Mouse (Mus musculus) neural tube, embryonic 13.5 days (tissue): ENCODE measurements around the gene Megf8. TPM values are rescaled to one million over a fixed set of nuclear protein-coding genes. Genes with fewer than 3 reads are reported as not detected.

ENCODE experiments used
- ATAC-seq: fragments of 200-750 bp; cut with Nextera tagmentation; 2 replicates; pipeline ENCODE4 v1.8.0; 2017; ENCODE audit warnings: low read depth, mild to moderate bottlenecking, moderate TSS enrichment, moderate library complexity
- H3K27ac ChIP-seq: fragments of 300-500 bp; sonication (generic); replicated peaks from 2 replicates; pipeline ENCODE4 v1.5.1; 2015; ENCODE audit warnings: moderate library complexity, mild to moderate bottlenecking, inconsistent platforms
- H3K27me3 ChIP-seq: fragments of 300-500 bp; sonication (generic); 2 replicates; pipeline ENCODE4 v1.6.1; 2015; ENCODE audit warnings: mild to moderate bottlenecking, inconsistent platforms
- H3K36me3 ChIP-seq: fragments of 300-500 bp; sonication (generic); 2 replicates; pipeline ENCODE4 v1.6.1; 2015; ENCODE audit warnings: mild to moderate bottlenecking, inconsistent platforms
- H3K4me1 ChIP-seq: fragments of 300-500 bp; sonication (generic); replicated peaks from 2 replicates; pipeline ENCODE4 v1.6.1; 2015; ENCODE audit warnings: inconsistent platforms
- H3K4me2 ChIP-seq: fragments of 300-500 bp; sonication (generic); 2 replicates; pipeline ENCODE4 v1.6.1; 2015; ENCODE audit warnings: inconsistent platforms, mild to moderate bottlenecking, moderate library complexity
- H3K4me3 ChIP-seq: fragments of 300-500 bp; sonication (generic); 2 replicates; pipeline ENCODE4 v1.5.1; 2015; ENCODE audit warnings: mild to moderate bottlenecking, inconsistent platforms
- H3K9ac ChIP-seq: fragments of 300-500 bp; sonication (generic); 2 replicates; pipeline ENCODE4 v1.6.1; 2015; ENCODE audit warnings: moderate library complexity, mild to moderate bottlenecking, inconsistent platforms
- H3K9me3 ChIP-seq: fragments of 300-500 bp; sonication (generic); 2 replicates; pipeline ENCODE4 v1.6.1; 2016; ENCODE audit warnings: inconsistent platforms
- WGBS: fragments of 180-500 bp; shearing (Covaris S2); methylation state at CpG from one replicate; pipeline ENCODE4 v1.1.7; 2015; 5-methylcytosine and 5-hydroxymethylcytosine counted together
- polyA plus RNA-seq: library from polyadenylated mRNA; unstranded; fragments of >200 nt; fragmentation: Nextera tagmentation; extraction: Ambion mirVana; gene quantifications from 2 replicates; pipeline ENCODE4 v1.2.1, GENCODE M21; 2015

The Megf8 gene
- polyA plus RNA-seq, 1 experiment from 2014 or later = 18.3 TPM

DNA sequence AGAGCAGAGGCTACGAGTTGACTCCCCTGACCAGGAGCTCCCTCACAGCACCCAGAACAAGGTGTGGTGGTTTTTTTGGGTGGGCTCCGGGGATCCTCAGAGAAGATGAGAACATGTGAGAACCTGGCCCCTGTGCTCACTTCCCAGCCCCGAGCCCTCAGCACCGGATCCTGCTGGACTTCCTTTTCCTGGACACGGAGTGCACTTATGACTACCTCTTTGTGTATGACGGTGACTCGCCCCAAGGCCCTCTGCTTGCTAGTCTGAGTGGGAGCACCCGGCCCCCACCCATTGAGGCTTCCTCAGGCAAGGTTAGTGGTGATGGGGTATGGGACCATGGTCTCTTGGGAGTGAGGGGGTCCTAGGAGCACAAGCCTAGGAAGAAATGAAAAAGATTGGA, 9.3 kb downstream of the Megf8 start:
- no peak overlapping the region for H3K4me3 ChIP-seq
- no peak overlapping the region for H3K27ac ChIP-seq
- WGBS = 79% methylated on average over 8 of the region's 8 CpGs
- no peaks in the 10 kb centered on the region for H3K9me3 ChIP-seq
- H3K9ac ChIP-seq = no peak overlapping the region
- no peak for ATAC-seq
- H3K4me2 ChIP-seq = no peak overlapping the region
- H3K36me3 ChIP-seq = peaks cover 35% of the 10 kb centered on the region
- H3K27me3 ChIP-seq = no peaks in the 10 kb centered on the region
- peaks cover 10% of the 10 kb centered on the region for H3K4me1 ChIP-seq

DNA sequence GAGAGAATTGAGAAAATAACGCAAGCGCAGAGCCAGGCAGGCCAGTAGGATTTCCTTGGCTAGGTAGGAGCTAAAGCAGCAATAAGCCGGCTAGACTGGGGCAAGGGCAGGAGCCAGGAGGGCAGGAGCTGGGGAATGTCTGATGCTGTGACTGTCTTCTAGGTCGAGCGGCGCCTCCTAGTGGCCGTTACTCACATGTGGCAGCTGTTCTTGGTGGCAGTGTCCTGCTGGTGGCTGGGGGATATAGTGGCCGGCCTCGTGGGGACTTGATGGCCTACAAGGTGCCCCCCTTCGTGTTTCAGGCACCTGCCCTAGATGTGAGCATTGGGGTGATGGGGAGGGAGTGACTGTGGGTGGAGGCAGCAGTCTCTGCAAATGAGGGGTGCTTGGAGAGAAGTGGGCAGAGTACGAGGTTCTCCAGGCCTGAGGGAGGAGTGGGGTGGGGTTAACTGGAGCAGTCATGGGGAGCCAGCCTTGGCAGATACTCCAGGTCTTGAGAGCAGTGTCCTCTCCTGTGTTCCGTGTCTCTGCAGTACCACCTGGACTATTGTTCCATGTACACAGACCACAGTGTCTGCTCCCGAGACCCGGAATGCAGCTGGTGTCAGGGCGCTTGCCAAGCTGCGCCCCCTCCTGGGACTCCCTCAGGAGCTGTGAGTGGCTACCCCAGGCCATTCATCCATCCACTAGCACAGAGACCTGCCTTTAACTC, 16.8 kb downstream of the Megf8 start:
- H3K4me3 ChIP-seq = no peak overlapping the region
- no peaks in the 10 kb centered on the region for H3K27me3 ChIP-seq
- no peak overlapping the region for H3K27ac ChIP-seq
- no peak overlapping the region for H3K4me2 ChIP-seq
- H3K9me3 ChIP-seq = no peaks in the 10 kb centered on the region
- no peaks in the 10 kb centered on the region; the same call in 1 of the 2 replicates for H3K4me1 ChIP-seq
- WGBS = 42% methylated on average over 16 of the region's 16 CpGs
- H3K9ac ChIP-seq = no peak overlapping the region
- ATAC-seq = peak; percentile 38; the same call in 1 of the 2 replicates
- H3K36me3 ChIP-seq = peaks cover 75% of the 10 kb centered on the region

DNA sequence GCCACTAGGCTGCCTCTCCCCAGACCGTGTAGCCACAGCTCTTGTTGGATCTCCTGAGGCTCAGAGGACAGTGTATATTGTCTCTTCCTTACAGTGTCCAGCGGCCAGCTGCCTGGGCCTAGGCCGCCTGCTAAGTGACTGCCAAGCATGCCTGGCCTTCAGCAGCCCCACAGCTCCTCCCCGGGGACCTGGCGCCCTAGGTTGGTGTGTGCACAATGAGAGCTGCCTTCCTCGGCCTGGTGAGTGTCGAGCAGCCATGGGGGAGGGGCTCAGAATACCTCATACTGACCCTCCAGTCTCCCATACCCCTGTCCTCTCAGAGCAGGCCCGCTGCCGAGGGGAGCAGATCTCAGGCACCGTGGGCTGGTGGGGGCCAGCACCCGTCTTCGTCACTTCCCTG, 17.5 kb downstream of the Megf8 start:
- Histone ChIP-seq H3K27me3 (no peaks in the 10 kb centered on the region), H3K4me3 (no peak overlapping the region), H3K4me2 (no peak overlapping the region), H3K27ac (no peak overlapping the region), H3K4me1 (no peaks in the 10 kb centered on the region; the same call in 1 of the 2 replicates), H3K36me3 (peaks cover 77% of the 10 kb centered on the region), H3K9me3 (no peaks in the 10 kb centered on the region), H3K9ac (no peak overlapping the region)
- ATAC-seq = 0 out of 2 replicates have a peak, but pooled peaks have one; percentile 22
- 82% methylated on average over 12 of the region's 12 CpGs for WGBS

DNA sequence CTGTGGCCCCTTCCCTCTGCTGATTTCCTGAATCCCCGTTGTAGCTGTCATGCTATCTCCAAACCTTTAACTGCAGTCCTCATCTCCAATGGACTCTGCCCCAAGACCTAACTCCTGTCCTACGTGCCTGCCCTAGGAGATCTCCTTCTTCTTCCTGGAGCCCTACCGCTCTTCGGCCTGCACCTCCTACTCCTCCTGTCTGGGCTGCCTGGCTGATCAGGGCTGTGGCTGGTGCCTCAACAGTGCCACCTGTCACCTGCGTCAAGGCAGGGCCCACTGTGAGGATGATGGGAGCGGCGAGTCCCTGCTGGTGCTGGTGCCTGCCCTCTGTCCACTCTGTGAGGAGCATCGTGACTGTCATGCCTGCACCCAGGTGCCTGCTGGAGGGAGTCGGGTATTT, 22.4 kb downstream of the Megf8 start:
- no peaks in the 10 kb centered on the region for H3K4me1 ChIP-seq
- peaks cover 89% of the 10 kb centered on the region for H3K36me3 ChIP-seq
- H3K4me2 ChIP-seq = no peak overlapping the region
- 94% methylated on average over 9 of the region's 9 CpGs for WGBS
- H3K27me3 ChIP-seq = no peaks in the 10 kb centered on the region
- ATAC-seq = no peak
- no peak overlapping the region for H3K4me3 ChIP-seq
- H3K9ac ChIP-seq = no peak overlapping the region
- H3K27ac ChIP-seq = no peak overlapping the region
- no peaks in the 10 kb centered on the region for H3K9me3 ChIP-seq

DNA sequence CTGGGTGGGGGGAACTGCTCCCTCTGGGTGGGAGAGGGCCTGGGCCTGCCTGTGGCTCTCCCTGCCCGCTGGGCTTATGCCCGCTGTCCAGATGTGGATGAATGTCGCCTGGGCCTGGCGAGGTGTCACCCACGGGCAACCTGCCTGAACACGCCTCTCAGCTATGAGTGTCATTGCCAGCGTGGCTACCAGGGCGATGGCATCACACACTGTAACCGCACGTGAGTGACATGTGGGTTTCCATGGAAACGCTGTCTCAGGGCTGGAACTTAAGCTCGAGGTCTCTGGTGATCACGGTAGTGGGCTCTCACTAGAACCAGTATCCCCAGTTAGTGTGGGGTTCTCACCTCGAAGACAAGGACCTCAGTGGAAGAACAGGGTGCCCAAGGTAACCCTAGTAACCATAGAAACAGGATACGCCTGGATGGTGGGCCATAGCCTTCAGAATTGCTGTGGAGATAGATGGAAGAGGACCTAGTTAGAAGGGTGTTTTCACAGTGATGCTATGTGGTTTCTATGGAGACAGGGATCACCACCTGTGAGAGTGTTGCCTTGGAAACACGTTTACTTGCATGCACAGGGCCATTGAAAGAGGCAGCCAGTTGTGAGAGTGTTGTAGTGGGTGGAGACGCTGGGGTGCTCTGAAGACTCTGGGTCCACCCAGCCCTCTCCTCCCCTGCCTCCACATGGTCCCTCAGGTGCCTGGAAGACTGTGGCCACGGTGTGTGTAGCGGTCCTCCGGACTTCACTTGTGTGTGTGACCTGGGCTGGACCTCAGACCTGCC, 24.2 kb downstream of the Megf8 start:
- peaks cover 86% of the 10 kb centered on the region for H3K36me3 ChIP-seq

DNA sequence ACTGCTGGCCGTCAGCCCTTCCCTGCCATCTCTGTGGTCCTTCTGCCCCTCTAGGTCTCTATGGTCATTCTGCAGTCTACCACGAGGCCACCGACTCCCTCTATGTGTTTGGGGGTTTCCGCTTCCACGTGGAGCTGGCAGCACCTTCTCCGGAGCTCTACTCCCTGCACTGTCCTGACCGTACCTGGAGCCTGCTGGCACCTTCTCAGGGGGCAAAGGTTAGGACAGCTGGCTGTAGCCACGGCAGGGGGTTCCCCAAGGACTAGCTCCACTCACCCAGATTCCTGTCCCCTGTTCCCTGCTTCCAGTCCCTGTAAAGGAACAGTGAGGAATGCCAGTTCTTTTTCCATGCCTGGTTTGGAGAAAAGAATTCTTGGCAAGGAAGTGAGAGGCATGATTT, 31.9 kb downstream of the Megf8 start:
- H3K36me3 ChIP-seq = peaks cover 96% of the 10 kb centered on the region
- 85% methylated on average over 8 of the region's 8 CpGs for WGBS
- H3K4me3 ChIP-seq = no peak overlapping the region
- H3K9me3 ChIP-seq = peaks cover 4% of the 10 kb centered on the region; the same call in 1 of the 2 replicates
- H3K27ac ChIP-seq = no peak overlapping the region
- no peak overlapping the region for H3K4me2 ChIP-seq
- no peak for ATAC-seq
- no peak overlapping the region for H3K9ac ChIP-seq
- H3K27me3 ChIP-seq = no peaks in the 10 kb centered on the region
- H3K4me1 ChIP-seq = no peaks in the 10 kb centered on the region

More for the DNA sequence above, 24.2 kb downstream of the Megf8 start:
- Histone ChIP-seq H3K4me1 (no peaks in the 10 kb centered on the region), H3K4me3 (no peak overlapping the region), H3K4me2 (no peak overlapping the region), H3K27me3 (no peaks in the 10 kb centered on the region), H3K9ac (no peak overlapping the region), H3K27ac (no peak overlapping the region), H3K9me3 (no peaks in the 10 kb centered on the region)
- 0 out of 2 replicates have a peak, but pooled peaks have one; percentile 12 for ATAC-seq
- WGBS = 75% methylated on average over 20 of the region's 20 CpGs

DNA sequence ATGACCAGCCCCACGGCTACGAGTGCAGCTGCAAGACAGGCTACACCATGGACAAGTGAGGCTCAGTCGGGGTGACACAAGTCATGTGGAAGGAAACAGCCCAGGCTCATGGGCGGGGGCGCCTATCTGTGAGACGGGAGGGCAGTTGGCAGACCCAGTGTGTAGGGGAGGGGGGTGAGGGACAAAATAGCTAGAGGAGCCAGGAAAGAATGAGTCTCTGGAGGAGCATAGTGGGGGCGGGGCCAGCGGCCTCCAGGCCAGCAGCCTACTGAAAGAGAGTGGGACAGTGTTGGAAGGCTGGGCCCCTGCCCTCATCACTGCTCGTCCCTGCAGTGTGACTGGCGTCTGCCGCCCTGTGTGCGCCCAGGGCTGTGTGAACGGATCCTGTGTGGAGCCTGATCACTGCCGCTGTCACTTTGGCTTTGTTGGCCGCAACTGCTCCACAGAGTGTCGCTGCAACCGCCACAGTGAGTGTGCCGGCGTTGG, 41.8 kb downstream of the Megf8 start:
- Histone ChIP-seq H3K36me3 (peaks cover 97% of the 10 kb centered on the region), H3K27me3 (no peaks in the 10 kb centered on the region), H3K9ac (peak overlapping the region; percentile 38), H3K9me3 (no peaks in the 10 kb centered on the region), H3K4me2 (peak overlapping the region; percentile 20; the same call in 1 of the 2 replicates), H3K4me1 (peaks cover 17% of the 10 kb centered on the region), H3K4me3 (no peak overlapping the region), H3K27ac (peak overlapping the region; percentile 69)
- WGBS = 46% methylated on average over 19 of the region's 19 CpGs
- ATAC-seq = peak; percentile 80

DNA sequence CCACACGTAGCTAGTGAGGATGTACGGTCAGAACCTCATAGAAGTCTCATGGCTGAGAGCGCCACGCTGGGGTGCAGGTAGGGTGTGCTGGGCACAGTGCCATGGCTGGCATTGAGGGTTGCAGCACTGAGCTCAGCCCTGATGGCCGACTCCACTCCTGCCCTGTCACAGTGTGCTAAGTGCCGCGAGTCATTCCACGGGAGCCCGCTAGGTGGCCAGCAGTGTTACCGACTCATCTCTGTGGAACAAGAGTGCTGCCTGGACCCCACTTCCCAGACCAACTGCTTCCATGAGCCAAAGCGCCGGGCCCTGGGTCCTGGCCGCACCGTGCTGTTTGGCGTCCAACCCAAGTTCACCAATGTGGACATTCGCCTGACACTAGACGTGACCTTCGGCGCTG, 46.2 kb downstream of the Megf8 start:
- Histone ChIP-seq H3K36me3 (peaks cover 68% of the 10 kb centered on the region), H3K4me3 (no peak overlapping the region), H3K27ac (no peak overlapping the region), H3K27me3 (peaks cover 34% of the 10 kb centered on the region), H3K9me3 (no peaks in the 10 kb centered on the region), H3K4me2 (no peak overlapping the region), H3K9ac (no peak overlapping the region), H3K4me1 (peaks cover 47% of the 10 kb centered on the region)
- ATAC-seq = no peak
- WGBS = 91% methylated on average over 19 of the region's 19 CpGs

DNA sequence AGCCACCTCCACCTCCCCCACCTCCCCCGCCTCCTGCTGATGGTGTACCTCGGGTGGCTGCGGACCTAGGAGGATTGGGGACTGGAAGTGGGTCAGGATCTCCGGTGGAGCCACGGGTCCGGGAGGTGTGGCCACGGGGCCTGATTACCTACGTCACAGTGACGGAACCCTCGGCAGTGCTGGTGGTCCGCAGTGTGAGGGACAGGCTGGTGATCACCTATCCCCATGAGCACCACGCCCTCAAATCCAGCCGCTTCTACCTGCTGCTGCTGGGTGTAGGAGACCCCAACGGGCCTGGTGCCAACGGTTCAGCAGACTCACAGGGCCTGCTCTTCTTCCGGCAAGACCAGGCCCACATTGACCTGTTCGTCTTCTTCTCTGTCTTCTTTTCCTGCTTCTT, 46.7 kb downstream of the Megf8 start:
- 96% methylated on average over 17 of the region's 17 CpGs for WGBS
- Histone ChIP-seq H3K4me3 (no peak overlapping the region), H3K36me3 (peaks cover 63% of the 10 kb centered on the region), H3K4me2 (no peak overlapping the region), H3K27ac (no peak overlapping the region), H3K27me3 (peaks cover 39% of the 10 kb centered on the region), H3K4me1 (peaks cover 42% of the 10 kb centered on the region), H3K9me3 (no peaks in the 10 kb centered on the region), H3K9ac (no peak overlapping the region)
- ATAC-seq = no peak

DNA sequence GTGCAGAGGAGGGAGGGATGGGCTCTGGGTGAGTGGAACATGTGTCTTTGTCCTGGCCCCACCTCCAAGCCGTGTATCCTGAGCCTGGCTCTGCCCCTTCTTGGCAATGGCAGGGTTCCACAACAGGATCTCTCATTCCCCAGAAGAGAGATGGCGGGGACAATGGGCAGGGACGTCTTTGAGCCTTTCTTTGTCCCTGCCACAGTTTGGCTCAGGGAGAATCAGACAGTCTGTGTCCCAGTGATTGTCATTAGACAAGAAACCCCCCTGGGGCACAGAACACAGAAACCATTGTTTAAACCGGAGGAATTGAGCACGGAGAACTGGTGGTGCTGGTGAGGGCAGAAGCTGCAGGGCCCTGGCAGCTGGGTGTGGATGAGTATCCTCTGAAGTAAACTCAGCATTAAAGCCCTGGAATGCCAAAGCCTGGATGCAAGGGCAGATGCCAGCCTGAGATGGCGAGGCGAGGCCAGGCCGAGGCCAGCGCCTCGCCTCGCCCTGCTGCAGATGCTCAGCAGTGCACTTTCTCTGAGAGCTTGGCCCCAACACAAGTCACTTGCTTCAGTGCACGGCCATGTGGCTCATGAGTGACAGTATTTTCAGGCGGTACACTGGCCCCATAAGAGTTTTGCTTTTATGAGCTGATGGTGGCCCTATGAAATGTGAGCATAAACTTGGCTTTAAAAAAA, 49.1 kb downstream of the Megf8 start:
- H3K4me1 ChIP-seq = peaks cover 31% of the 10 kb centered on the region

DNA sequence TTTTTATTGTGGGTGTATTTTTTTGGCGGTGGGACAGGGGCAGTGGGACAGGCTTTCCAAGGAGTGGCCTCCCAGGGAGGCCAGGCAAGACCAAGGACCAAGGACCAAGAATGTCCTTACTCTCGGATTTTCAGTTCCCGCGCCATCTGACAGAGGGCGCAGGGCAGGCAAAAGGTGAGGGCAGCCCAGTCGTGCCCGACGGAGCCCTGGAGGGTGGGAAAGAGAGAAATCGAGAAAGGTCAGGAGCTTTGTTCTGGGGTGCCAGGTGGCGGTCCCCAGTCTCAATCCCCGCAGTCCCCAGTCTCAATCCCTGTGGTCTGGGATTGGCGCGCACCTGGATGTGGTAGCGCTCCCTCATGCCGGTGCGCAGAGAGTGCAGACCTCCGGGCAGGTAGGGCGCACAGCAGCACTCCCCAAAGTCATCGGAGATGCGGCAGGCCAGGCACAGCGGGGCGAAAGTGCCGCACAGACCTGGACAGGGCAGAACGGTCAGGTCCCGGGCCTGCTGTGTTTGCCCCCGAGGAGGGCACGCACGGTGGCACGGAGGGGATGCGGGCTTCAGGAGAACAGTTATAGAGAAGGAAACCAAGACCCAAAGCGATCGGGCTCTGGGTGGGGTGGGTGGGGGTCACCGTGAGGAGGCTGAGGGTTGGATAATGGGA, 50.8 kb downstream of the Megf8 start:
- Histone ChIP-seq H3K4me2 (0 out of 2 replicates have a peak overlapping the region, but pooled peaks have one; percentile 11), H3K9ac (peak overlapping the region; percentile 26; the same call in 1 of the 2 replicates), H3K36me3 (peaks cover 22% of the 10 kb centered on the region), H3K9me3 (no peaks in the 10 kb centered on the region), H3K27me3 (peaks cover 57% of the 10 kb centered on the region), H3K4me3 (no peak overlapping the region), H3K27ac (no peak overlapping the region), H3K4me1 (peaks cover 31% of the 10 kb centered on the region)
- WGBS = 3% methylated on average over 33 of the region's 33 CpGs
- peak; percentile 12; the same call in 1 of the 2 replicates for ATAC-seq

More for the DNA sequence above, 49.1 kb downstream of the Megf8 start:
- 23% methylated on average over 13 of the region's 13 CpGs for WGBS
- H3K27ac ChIP-seq = peak overlapping the region; percentile 74
- H3K4me3 ChIP-seq = no peak overlapping the region
- H3K9ac ChIP-seq = peak overlapping the region; percentile 60
- H3K36me3 ChIP-seq = peaks cover 39% of the 10 kb centered on the region
- peaks cover 57% of the 10 kb centered on the region for H3K27me3 ChIP-seq
- ATAC-seq = peak; percentile 47; the same call in 1 of the 2 replicates
- H3K9me3 ChIP-seq = no peaks in the 10 kb centered on the region
- peak overlapping the region; percentile 3; the same call in 1 of the 2 replicates for H3K4me2 ChIP-seq
